Mouse (Mus musculus): ENCODE measurements at regions not wholly inside any gene's neighbourhood (a gene's known extent, or its start where the extent isn't known, plus 50 kb on each side); places are given as distances from the start of the nearest gene placed in this dataset.

DNA sequence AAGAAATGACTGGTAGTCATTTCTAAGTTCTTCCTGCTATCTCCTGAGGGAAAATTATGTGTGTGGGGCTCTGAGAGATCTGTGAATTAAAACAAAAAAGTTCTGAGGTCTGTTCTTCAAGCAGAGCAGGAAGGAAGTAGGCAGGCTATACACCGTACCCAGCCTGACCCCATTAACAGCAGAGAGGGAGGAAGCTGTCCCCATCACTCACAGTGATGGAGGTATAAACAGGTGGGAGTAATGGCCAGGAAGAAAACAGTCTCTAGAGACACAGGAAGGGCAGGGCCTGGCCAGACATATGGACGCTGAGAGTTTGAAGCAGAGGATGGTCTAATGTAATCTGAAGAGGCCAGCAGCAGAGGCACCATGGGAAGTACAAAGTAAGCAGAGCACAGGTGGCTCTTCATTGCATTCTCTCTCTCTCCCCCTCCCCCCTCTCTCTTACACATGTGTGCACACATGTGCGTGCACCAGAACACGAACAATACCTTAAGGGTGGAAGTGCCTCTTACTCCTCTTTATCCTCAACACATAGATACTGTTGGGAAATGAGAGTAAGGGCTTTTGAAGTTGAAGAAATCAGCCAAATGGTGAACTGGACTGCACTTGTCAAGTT lies 367.7 kb upstream of the Kif2a start:
- ATAC-seq (ENCODE audit: low read depth) = no peak
- Histone ChIP-seq H3K4me1 (replicated peaks) (no peaks in the 10 kb centered on the region), H3K9ac (no peak overlapping the region), H3K27ac (replicated peaks) (no peak overlapping the region), H3K36me3 (no peaks in the 10 kb centered on the region), H3K27me3 (no peaks in the 10 kb centered on the region), H3K4me3 (no peak overlapping the region), H3K9me3 (no peaks in the 10 kb centered on the region), H3K4me2 (no peak overlapping the region)
- WGBS = 84% methylated on average over 4 of the region's 4 CpGs

DNA sequence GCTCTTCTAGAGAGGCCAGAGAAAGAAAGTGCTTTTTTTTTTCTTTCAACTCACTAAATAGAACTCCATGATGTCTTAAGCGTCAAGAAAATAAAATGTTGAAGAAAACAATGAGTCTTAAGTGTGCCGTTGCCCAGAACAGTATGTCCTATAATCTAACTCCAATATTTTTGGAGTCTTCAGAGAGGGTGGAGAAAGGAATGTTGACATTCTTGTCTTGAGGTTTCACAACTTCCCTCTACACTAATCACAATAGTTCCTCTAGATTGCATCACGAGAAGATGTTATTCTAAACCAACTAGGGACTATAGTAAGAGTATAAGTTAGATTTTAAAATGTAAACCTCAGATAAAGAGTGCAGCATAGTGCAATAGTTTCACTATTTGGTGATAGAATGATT lies 367.1 kb upstream of the Kif2a start:
- Histone ChIP-seq H3K4me1 (replicated peaks) (no peaks in the 10 kb centered on the region), H3K27ac (replicated peaks) (no peak overlapping the region), H3K36me3 (no peaks in the 10 kb centered on the region), H3K9ac (no peak overlapping the region), H3K4me2 (no peak overlapping the region), H3K9me3 (no peaks in the 10 kb centered on the region), H3K4me3 (no peak overlapping the region), H3K27me3 (no peaks in the 10 kb centered on the region)
- WGBS = 87% methylated on average over 3 of the region's 3 CpGs
- ATAC-seq (ENCODE audit: low read depth) = no peak

DNA sequence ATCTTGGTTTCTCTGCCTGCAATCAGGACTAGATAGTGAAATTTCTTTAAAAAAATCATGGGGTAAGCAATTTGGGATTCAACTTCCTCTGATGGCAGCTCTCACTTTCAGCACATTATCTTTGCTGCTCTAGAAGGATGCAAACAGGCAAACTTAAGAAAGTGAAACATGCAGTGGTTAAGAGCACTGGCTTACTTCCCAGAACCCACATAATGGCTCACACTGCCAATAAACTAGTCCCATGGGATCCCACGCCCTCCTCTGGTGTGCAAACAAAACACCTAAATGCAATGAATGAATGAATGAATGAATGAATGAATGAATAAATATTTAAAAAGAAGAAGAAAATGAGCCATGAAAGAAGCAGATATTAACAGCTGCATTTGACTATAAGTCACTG lies 356.1 kb upstream of the Kif2a start:
- Histone ChIP-seq H3K9ac (no peak overlapping the region), H3K27me3 (no peaks in the 10 kb centered on the region), H3K4me2 (no peak overlapping the region), H3K9me3 (no peaks in the 10 kb centered on the region), H3K36me3 (no peaks in the 10 kb centered on the region), H3K27ac (replicated peaks) (no peak overlapping the region), H3K4me3 (no peak overlapping the region), H3K4me1 (replicated peaks) (no peaks in the 10 kb centered on the region)
- 61% methylated on average over 1 of the region's 1 CpGs for WGBS
- ATAC-seq (ENCODE audit: low read depth) = no peak

DNA sequence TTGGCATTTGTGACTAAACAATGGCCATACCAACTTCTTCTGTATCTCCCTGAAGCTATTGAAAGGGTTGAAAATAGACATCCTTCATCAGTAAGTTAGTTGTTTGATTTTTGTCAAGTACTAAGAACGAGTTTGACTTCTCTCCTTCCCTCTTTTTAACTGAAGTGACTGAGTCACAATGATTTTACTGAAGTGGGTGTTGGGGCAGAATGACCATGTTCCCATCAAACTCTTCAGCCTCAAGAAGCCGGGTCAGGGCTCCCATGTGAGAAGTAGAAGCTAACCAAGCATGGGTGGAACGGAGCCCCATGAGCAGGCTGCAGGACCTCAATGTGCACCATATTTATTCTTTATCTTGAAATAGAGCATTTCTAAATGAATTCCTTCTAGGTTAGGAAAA lies 350.7 kb upstream of the Kif2a start:
- no peaks in the 10 kb centered on the region for H3K27me3 ChIP-seq
- no peaks in the 10 kb centered on the region for H3K9me3 ChIP-seq
- H3K4me2 ChIP-seq = no peak overlapping the region
- no peaks in the 10 kb centered on the region; the same call in 1 of the 2 replicates for H3K4me1 ChIP-seq (replicated peaks)
- H3K36me3 ChIP-seq = no peaks in the 10 kb centered on the region
- ATAC-seq (ENCODE audit: low read depth) = no peak
- WGBS = 87% methylated on average over 3 of the region's 3 CpGs
- H3K4me3 ChIP-seq = no peak overlapping the region
- no peak overlapping the region for H3K9ac ChIP-seq
- H3K27ac ChIP-seq (replicated peaks) = no peak overlapping the region

DNA sequence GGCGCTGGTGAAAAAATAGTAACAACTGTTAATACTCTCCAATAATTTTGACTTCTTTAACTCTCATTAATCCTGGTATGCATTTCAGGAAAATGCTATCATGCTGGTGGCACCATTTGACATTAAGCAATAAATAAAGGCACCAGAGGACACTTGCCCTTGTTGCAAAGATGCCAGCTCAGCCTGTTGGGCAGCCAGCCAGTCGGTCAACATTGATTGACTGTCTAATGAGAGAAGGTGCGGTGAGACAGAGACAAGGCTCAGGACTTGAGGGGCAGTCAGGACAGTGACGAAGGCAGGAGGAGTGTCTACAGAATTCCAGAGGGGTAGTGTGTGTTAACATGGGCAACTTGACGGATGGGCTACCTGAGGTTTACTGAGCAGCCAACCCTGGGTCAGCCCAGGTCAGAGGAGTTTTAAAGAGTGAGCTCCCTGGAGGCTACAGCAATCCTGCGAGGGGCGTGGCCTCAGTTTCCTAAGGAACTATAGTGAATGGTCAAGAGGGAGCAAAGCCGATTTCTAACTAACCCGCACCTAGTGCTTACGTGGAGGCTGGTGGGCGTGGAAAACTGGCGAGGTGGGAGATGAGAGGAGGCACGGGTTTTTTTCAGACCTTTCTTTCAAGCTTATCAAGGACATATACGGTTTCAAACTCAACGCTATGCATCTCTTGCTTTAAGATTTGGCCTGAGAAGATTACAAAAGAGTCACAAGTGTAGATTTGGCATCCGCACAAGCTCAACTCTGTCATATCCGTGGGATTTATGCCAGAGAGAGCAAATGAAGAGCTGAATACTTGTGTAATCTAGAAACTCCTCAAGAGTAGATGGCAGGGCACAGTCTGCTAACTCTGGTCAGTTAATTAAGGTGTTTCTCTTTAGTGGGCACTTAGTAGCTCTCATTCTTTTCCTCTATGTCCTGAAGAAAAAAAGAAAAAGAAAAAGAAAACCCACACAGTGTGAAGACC lies 350.0 kb upstream of the Kif2a start:
- ATAC-seq (ENCODE audit: low read depth) = no peak
- no peak overlapping the region for H3K27ac ChIP-seq (replicated peaks)
- 51% methylated on average over 17 of the region's 17 CpGs for WGBS
- no peaks in the 10 kb centered on the region for H3K9me3 ChIP-seq
- no peaks in the 10 kb centered on the region; the same call in 1 of the 2 replicates for H3K4me1 ChIP-seq (replicated peaks)
- H3K9ac ChIP-seq = no peak overlapping the region
- no peaks in the 10 kb centered on the region for H3K36me3 ChIP-seq
- no peaks in the 10 kb centered on the region for H3K27me3 ChIP-seq
- H3K4me2 ChIP-seq = no peak overlapping the region
- no peak overlapping the region for H3K4me3 ChIP-seq

DNA sequence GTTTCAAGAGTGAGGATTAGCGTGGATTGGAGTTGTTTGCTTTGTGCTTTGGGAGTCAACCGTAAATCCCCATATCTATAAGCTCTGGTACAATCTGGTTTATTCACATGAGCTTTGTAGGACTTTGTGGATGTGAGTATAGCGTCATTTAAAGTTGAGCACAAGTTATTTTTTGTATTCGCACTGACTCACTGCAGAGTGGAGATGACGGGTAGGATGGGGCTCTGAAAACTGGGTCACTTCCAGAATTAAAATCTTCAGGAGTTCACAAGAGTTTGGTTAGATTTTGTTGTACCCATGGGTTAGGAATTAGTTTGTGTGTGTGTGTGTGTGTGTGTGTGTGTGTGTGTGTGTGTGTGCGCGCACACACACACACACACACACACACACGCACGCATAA lies 345.7 kb upstream of the Kif2a start:
- no peak for ATAC-seq (ENCODE audit: low read depth)
- 87% methylated on average over 9 of the region's 9 CpGs for WGBS
- H3K27ac ChIP-seq (replicated peaks) = no peak overlapping the region
- no peaks in the 10 kb centered on the region for H3K9me3 ChIP-seq
- no peak overlapping the region for H3K4me3 ChIP-seq
- H3K4me1 ChIP-seq (replicated peaks) = no peaks in the 10 kb centered on the region; the same call in 1 of the 2 replicates
- no peaks in the 10 kb centered on the region for H3K27me3 ChIP-seq
- no peaks in the 10 kb centered on the region for H3K36me3 ChIP-seq
- H3K9ac ChIP-seq = no peak overlapping the region
- no peak overlapping the region for H3K4me2 ChIP-seq

DNA sequence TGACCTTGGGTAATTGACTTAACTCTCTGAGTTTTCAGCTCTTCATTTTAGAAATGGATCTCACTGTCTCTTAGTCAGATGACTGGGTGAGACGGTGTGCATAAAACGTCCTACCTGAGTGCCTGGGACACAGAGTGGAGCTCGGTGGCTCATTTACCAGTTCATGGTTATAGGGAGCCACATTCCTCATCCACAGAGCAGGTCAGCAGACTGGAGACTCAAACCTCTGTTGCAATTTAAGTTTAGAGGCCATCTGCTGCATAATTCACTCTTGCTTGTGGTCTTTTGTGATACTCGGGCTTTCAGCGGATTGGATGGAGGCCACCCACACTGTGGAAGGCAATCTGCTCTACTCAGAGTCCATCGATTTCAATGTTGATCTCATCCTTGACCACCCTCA lies 343.8 kb upstream of the Kif2a start:
- no peak for ATAC-seq (ENCODE audit: low read depth)
- Histone ChIP-seq H3K27ac (replicated peaks) (no peak overlapping the region), H3K36me3 (no peaks in the 10 kb centered on the region), H3K9ac (no peak overlapping the region), H3K9me3 (no peaks in the 10 kb centered on the region), H3K27me3 (no peaks in the 10 kb centered on the region), H3K4me1 (replicated peaks) (no peaks in the 10 kb centered on the region), H3K4me3 (no peak overlapping the region), H3K4me2 (no peak overlapping the region)
- 78% methylated on average over 6 of the region's 6 CpGs for WGBS

DNA sequence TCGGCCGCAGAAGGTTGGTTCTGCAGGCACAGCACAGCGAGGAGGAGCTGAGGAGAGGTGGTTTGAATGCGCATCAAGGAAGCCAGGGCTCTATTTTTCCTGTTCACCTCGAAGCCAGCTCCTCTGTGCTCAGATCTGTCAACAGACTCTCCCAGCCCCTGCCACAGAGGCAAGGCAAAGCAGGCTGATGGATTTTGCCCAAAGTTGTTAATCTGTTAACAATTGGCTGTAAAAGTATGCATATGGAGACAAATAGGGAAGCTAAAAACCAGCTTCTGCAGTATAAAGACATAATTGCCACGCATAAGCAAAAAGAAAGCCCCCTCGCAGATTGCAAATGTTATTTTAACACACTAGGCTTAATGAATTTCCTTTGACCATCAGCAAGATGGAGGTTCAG lies 343.3 kb upstream of the Kif2a start:
- Histone ChIP-seq H3K9ac (no peak overlapping the region), H3K4me2 (no peak overlapping the region), H3K4me1 (replicated peaks) (no peaks in the 10 kb centered on the region), H3K9me3 (no peaks in the 10 kb centered on the region), H3K4me3 (no peak overlapping the region), H3K36me3 (no peaks in the 10 kb centered on the region), H3K27me3 (no peaks in the 10 kb centered on the region), H3K27ac (replicated peaks) (no peak overlapping the region)
- ATAC-seq (ENCODE audit: low read depth) = no peak
- WGBS = 80% methylated on average over 7 of the region's 7 CpGs

DNA sequence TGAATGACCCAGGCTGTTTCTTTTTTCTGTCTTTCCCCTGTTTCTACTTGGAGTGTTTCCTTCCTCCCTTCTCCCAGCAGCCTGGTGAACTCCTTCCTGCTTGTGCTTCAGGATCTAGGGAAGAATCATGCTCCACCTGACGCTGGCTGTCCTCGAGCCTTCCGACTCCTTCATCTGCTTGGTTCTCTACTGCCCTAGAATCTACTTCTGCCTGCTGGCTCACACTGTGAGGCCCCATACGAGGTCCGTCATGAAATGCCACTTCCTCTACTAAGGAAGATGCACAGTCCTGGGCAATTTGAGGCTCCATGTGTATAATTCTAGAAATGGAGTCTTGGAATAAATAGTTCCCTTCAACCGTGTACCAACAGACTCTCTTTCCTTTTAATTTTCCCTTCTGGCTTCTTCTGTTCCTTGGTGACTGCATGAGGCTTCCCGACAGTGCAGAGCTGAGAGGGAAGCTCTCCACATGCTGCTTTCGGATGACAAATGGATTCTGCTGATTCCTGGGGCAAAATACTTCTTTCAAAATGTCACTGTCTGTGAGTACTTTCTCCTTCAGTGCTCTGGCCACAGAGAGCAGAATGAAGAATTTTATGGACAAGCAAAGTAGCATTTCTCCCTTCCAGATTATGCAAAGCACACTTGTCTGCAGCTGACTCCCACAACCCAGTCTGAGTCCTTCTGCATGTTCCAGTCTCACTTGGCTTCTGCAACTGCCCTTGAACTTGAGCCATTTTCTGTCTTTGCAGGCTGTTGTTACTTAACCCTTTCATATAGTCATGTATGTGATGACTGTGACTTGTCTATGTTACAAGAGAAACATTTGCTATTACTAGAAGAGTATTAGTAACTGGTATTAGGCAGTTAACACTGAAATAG lies 341.1 kb upstream of the Kif2a start:
- H3K9me3 ChIP-seq = no peaks in the 10 kb centered on the region
- H3K27ac ChIP-seq (replicated peaks) = no peak overlapping the region
- H3K9ac ChIP-seq = no peak overlapping the region
- no peak overlapping the region for H3K4me3 ChIP-seq
- H3K27me3 ChIP-seq = no peaks in the 10 kb centered on the region
- no peaks in the 10 kb centered on the region for H3K4me1 ChIP-seq (replicated peaks)
- no peak overlapping the region for H3K4me2 ChIP-seq
- 80% methylated on average over 8 of the region's 8 CpGs for WGBS
- ATAC-seq (ENCODE audit: low read depth) = no peak
- no peaks in the 10 kb centered on the region for H3K36me3 ChIP-seq

DNA sequence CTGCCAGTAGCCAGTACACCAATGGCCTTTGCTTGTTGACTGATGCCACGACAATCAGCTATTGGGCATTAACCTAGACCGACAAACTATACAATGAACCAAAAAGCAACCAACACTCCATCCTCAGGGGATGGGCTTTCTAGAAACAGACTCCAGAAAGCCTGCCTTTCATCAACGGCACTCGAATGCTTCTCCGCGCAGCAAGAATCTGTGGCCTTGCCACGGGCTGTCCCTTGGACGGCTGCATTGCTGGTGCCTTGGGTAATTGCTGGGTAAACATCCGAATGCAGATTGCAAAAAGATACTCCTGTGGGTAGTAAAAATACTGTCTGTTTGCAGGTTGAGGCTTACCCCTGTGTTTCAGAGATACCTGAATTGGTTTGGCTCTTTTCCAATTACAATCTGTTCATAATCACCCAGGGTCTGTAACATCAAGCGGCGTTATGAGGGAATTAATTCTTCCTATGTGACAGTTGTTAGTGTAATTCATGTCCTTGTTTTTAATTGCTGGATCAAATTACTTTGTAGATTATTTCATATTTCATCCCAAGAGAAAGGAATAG lies 319.0 kb upstream of the Kif2a start:
- WGBS = 50% methylated on average over 11 of the region's 11 CpGs
- ATAC-seq (ENCODE audit: low read depth) = peak; percentile 78

DNA sequence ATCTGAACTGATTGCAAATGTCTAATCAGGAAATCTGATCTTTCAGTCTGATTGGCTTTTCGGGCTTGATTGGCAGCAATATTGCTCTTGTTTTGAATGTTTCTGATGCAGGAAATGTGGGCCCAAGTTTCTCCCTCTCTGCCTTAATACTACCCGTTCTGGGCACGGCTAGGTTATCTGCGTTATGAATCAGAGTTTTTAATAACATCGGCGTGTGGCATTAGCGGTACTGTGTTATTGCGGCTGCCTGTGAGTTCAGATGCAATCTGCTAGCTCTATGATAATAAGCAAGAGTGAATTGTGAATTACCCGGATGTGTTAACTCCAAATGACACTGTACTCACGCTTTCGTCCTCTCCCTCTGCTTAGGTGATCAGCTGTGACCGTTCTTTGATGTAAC lies 316.2 kb upstream of the Kif2a start:
- 78% methylated on average over 12 of the region's 12 CpGs for WGBS
- Histone ChIP-seq H3K27ac (replicated peaks) (no peak overlapping the region), H3K9me3 (no peaks in the 10 kb centered on the region), H3K36me3 (no peaks in the 10 kb centered on the region), H3K4me3 (no peak overlapping the region), H3K27me3 (no peaks in the 10 kb centered on the region), H3K4me2 (no peak overlapping the region), H3K9ac (no peak overlapping the region), H3K4me1 (replicated peaks) (peaks cover 29% of the 10 kb centered on the region; the same call in 1 of the 2 replicates)
- no peak for ATAC-seq (ENCODE audit: low read depth)

More for the DNA sequence above, 319.0 kb upstream of the Kif2a start:
- H3K4me3 ChIP-seq = no peak overlapping the region
- no peak overlapping the region for H3K4me2 ChIP-seq
- no peaks in the 10 kb centered on the region for H3K36me3 ChIP-seq
- H3K27me3 ChIP-seq = no peaks in the 10 kb centered on the region
- H3K4me1 ChIP-seq (replicated peaks) = peaks cover 29% of the 10 kb centered on the region; the same call in 1 of the 2 replicates
- H3K9me3 ChIP-seq = no peaks in the 10 kb centered on the region
- no peak overlapping the region for H3K9ac ChIP-seq
- H3K27ac ChIP-seq (replicated peaks) = peak overlapping the region; percentile 52
